In genomic region chr12:24470943-24471342, GRCm38 (mm10) we compare ENCODE assay signal across 8 mouse cellular contexts. TPM values are rescaled to one million over a fixed set of nuclear protein-coding genes. Genes with fewer than 3 reads are reported as not detected.
DNase-seq lines count a peak whose midpoint lies in the region; ATAC-seq and TF ChIP-seq lines count a peak whose summit lies in the region.

No protein-coding gene starts in this region.

- no peaks in the 10 kb centered on the region for H3K9me3 ChIP-seq in hindbrain, embryonic 13.5 days
- H3K9me3 ChIP-seq in neural tube, embryonic 13.5 days = no peaks in the 10 kb centered on the region

- no peaks in the 10 kb centered on the region for H3K27me3 ChIP-seq in Patski
- H3K27me3 ChIP-seq in hindbrain, embryonic 13.5 days = no peaks in the 10 kb centered on the region
- no peaks in the 10 kb centered on the region for H3K27me3 ChIP-seq in neural tube, embryonic 13.5 days

- peak; percentile 83 for ATAC-seq in Patski
- peak; percentile 54; the same call in 1 of the 2 replicates for ATAC-seq in hindbrain, embryonic 13.5 days (ENCODE audit: low FRiP score)
- peak; percentile 65; the same call in 1 of the 2 replicates for ATAC-seq in neural tube, embryonic 13.5 days (ENCODE audit: low read depth)

- no peak overlapping the region for H3K27ac ChIP-seq in layer of hippocampus, adult 2 months
- H3K27ac ChIP-seq in hindbrain, embryonic 13.5 days = no peak overlapping the region
- H3K27ac ChIP-seq in neural tube, embryonic 13.5 days (replicated peaks) = no peak overlapping the region

- H3K36me3 ChIP-seq in hindbrain, embryonic 13.5 days = no peaks in the 10 kb centered on the region
- no peaks in the 10 kb centered on the region for H3K36me3 ChIP-seq in neural tube, embryonic 13.5 days

- H3K4me1 ChIP-seq in hindbrain, embryonic 13.5 days (replicated peaks) = no peaks in the 10 kb centered on the region
- no peaks in the 10 kb centered on the region for H3K4me1 ChIP-seq in neural tube, embryonic 13.5 days (replicated peaks)

- 17% methylated on average over 4 of the region's 4 CpGs for WGBS in hindbrain, embryonic 13.5 days
- 18% methylated on average over 4 of the region's 4 CpGs for WGBS in neural tube, embryonic 13.5 days

- intact Hi-C loops in left cerebral cortex, postnatal 4 days (cut with DNase I) = no loop called here

- TF ChIP-seq CTCF in layer of hippocampus, adult 2 months (conservative IDR thresholded peaks at IDR 0.05) = peak; percentile 92
- TF ChIP-seq CTCF in Patski (IDR thresholded peaks at IDR 0.05) = peak; percentile 85

- no peak overlapping the region for H3K4me3 ChIP-seq in layer of hippocampus, adult 2 months
- no peak overlapping the region for H3K4me3 ChIP-seq in hindbrain, embryonic 13.5 days
- no peak overlapping the region for H3K4me3 ChIP-seq in neural tube, embryonic 13.5 days

- CTCF ChIA-PET in Patski (lab: Charles Lee) = interaction anchor here (0.7 to 2.5 kb wide), 16 partner anchors 9 to 236 kb away, joined by 3 to 17 read pairs (median 4); partner anchors contain the start of gene Grhl1

- no peak overlapping the region for H3K4me2 ChIP-seq in hindbrain, embryonic 13.5 days
- no peak overlapping the region for H3K4me2 ChIP-seq in neural tube, embryonic 13.5 days

- H3K9ac ChIP-seq in hindbrain, embryonic 13.5 days = no peak overlapping the region
- no peak overlapping the region for H3K9ac ChIP-seq in neural tube, embryonic 13.5 days

- POLR2A ChIA-PET in Patski (lab: Charles Lee) = no interaction called here

- peak; percentile 19 to 63 for DNase-seq in layer of hippocampus, adult 2 months (ENCODE audit: low spot score in 2 of 2)
- no peak for DNase-seq in layer of hippocampus, adult 9-10 months (ENCODE audit: low spot score)
- peak; percentile 24 for DNase-seq in Patski (ENCODE audit: low read depth, low spot score)
- DNase-seq in embryo, embryonic 11 days = peak; percentile 67
- peak; percentile 62 for DNase-seq in left cerebral cortex, postnatal 4 days
- peak; percentile 66 for DNase-seq in thymus, postnatal 14 days

- in situ Hi-C loops in Patski (cut with MboI; ENCODE audit: low pct_unique_long_range_greater_than_20kb) = loop anchor here (10.0 kb wide), 1 partner anchor 204 kb away; no protein-coding TSS in a partner anchor

RNA-seq across cellular contexts. Expression of gene Taf1b, which starts 27.2 kb away (rescaled TPM):
- 10 to 100 TPM; 34.4 to 35.3 TPM for total RNA-seq in layer of hippocampus, adult 2 months (2021)
- polyA plus RNA-seq in Patski (2021) = 23.0 TPM
- 33.8 and 37.9 TPM in 2 replicates for polyA plus RNA-seq in hindbrain, embryonic 13.5 days (2015; fragmentation: Nextera tagmentation; extraction: Ambion mirVana)
- 10 to 100 TPM; 38.3 to 41.6 TPM for total RNA-seq in left cerebral cortex, postnatal 4 days (2021)
- 33.8 TPM in 2 replicates for polyA plus RNA-seq in neural tube, embryonic 13.5 days (2015; fragmentation: Nextera tagmentation; extraction: Ambion mirVana)
